Mouse (Mus musculus): ENCODE results near the gene Rtf2. TPM values are rescaled to one million over a fixed set of nuclear protein-coding genes. Genes with fewer than 3 reads are reported as not detected.
A peak's percentile ranks its signal among the peaks of the same experiment; 100 is the strongest.

Gene Rtf2
- total RNA-seq, 2 experiments from 2014 or later = 30.8 to 32.9 TPM

- DNase-seq = no peak
- intact Hi-C loops (cut with DNase I; ENCODE audit: low total_unique reads) = loop anchor here (5.0 to 10.0 kb wide), 2 partner anchors 295 to 617 kb away; no protein-coding TSS in a partner anchor
Observed at GRCm38 (mm10) chr2:172477350-172477749, 37.0 kb downstream of the Rtf2 start.

- intact Hi-C loops (cut with DNase I; ENCODE audit: low total_unique reads) = loop anchor here (5.0 to 10.0 kb wide), 2 partner anchors 294 to 617 kb away; no protein-coding TSS in a partner anchor
- DNase-seq = peak; percentile 25
Observed at GRCm38 (mm10) chr2:172477860-172478259, 37.5 kb downstream of the Rtf2 start.

GRCm38 (mm10) chr2:172480296-172480695, 39.9 kb downstream of the Rtf2 start:
- intact Hi-C loops (cut with DNase I; ENCODE audit: low total_unique reads) = no loop called here
- DNase-seq = no peak

GRCm38 (mm10) chr2:172481654-172482385, 41.5 kb downstream of the Rtf2 start:
- intact Hi-C loops (cut with DNase I; ENCODE audit: low total_unique reads) = no loop called here
- no peak for DNase-seq

- DNase-seq = no peak
- intact Hi-C loops (cut with DNase I; ENCODE audit: low total_unique reads) = no loop called here
Observed at GRCm38 (mm10) chr2:172483766-172484413, 43.5 kb downstream of the Rtf2 start.

- no peak for DNase-seq
- intact Hi-C loops (cut with DNase I; ENCODE audit: low total_unique reads) = no loop called here
Observed at GRCm38 (mm10) chr2:172484696-172485370, 44.5 kb downstream of the Rtf2 start.

- no peak for DNase-seq
- intact Hi-C loops (cut with DNase I; ENCODE audit: low total_unique reads) = no loop called here
Observed at GRCm38 (mm10) chr2:172496736-172497345, 56.5 kb downstream of the Rtf2 start.

GRCm38 (mm10) chr2:172498823-172499222, 58.5 kb downstream of the Rtf2 start:
- no peak for DNase-seq
- intact Hi-C loops (cut with DNase I; ENCODE audit: low total_unique reads) = no loop called here

GRCm38 (mm10) chr2:172500752-172501316, 60.5 kb downstream of the Rtf2 start:
- no peak for DNase-seq
- intact Hi-C loops (cut with DNase I; ENCODE audit: low total_unique reads) = loop anchor here (10.0 kb wide), 1 partner anchor 276 kb away; no protein-coding TSS in a partner anchor

- no peak for DNase-seq
- intact Hi-C loops (cut with DNase I; ENCODE audit: low total_unique reads) = loop anchor here (10.0 kb wide), 1 partner anchor 277 kb away; no protein-coding TSS in a partner anchor
Observed at GRCm38 (mm10) chr2:172501341-172501740, 61.0 kb downstream of the Rtf2 start.

GRCm38 (mm10) chr2:172502168-172502567, 61.8 kb downstream of the Rtf2 start:
- DNase-seq = no peak
- intact Hi-C loops (cut with DNase I; ENCODE audit: low total_unique reads) = loop anchor here (10.0 kb wide), 1 partner anchor 277 kb away; no protein-coding TSS in a partner anchor

GRCm38 (mm10) chr2:172506121-172506520, 65.8 kb downstream of the Rtf2 start:
- no peak for DNase-seq

GRCm38 (mm10) chr2:172510056-172510712, 69.8 kb downstream of the Rtf2 start:
- no peak for DNase-seq
- intact Hi-C loops (cut with DNase I; ENCODE audit: low total_unique reads) = no loop called here

More at GRCm38 (mm10) chr2:172506121-172506520, 65.8 kb downstream of the Rtf2 start:
- intact Hi-C loops (cut with DNase I; ENCODE audit: low total_unique reads) = loop anchor here (10.0 kb wide), 1 partner anchor 281 kb away; no protein-coding TSS in a partner anchor

GRCm38 (mm10) chr2:172510899-172511298, 70.5 kb downstream of the Rtf2 start:
- intact Hi-C loops (cut with DNase I; ENCODE audit: low total_unique reads) = no loop called here
- no peak for DNase-seq

- intact Hi-C loops (cut with DNase I; ENCODE audit: low total_unique reads) = no loop called here
- DNase-seq = no peak
Observed at GRCm38 (mm10) chr2:172516407-172516992, 76.1 kb downstream of the Rtf2 start.
